Mouse (Mus musculus): ENCODE data around the gene Ntrk1.

The Ntrk1 gene

GRCm38 (mm10) chr3:87749036-87749435 lies 45.9 kb downstream of the Ntrk1 start:
- peak; percentile 75 for DNase-seq

- DNase-seq: peak; percentile 62
These were observed 46.5 kb downstream of the Ntrk1 start, which contains the start of gene Lrrc71 for GRCm38 (mm10) chr3:87748431-87748830. Lrrc71 (minus strand) TSS chr3:87748625.

- peak; percentile 54 for DNase-seq
These were observed 49.8 kb downstream of the Ntrk1 start for GRCm38 (mm10) chr3:87745036-87745659.

GRCm38 (mm10) chr3:87743927-87744326 lies 51.0 kb downstream of the Ntrk1 start:
- no peak for DNase-seq

- DNase-seq: no peak
These were observed 52.2 kb downstream of the Ntrk1 start for GRCm38 (mm10) chr3:87742735-87743134.

- DNase-seq: no peak
These were observed 52.9 kb downstream of the Ntrk1 start for GRCm38 (mm10) chr3:87742013-87742412.

- DNase-seq: peak; percentile 5
These were observed 56.1 kb downstream of the Ntrk1 start for GRCm38 (mm10) chr3:87738906-87739305.

GRCm38 (mm10) chr3:87735335-87735734 lies 59.6 kb downstream of the Ntrk1 start:
- DNase-seq: no peak

- no peak for DNase-seq
These were observed 60.8 kb downstream of the Ntrk1 start for GRCm38 (mm10) chr3:87733984-87734761.

GRCm38 (mm10) chr3:87733098-87733497 lies 61.9 kb downstream of the Ntrk1 start:
- no peak for DNase-seq

- no peak for DNase-seq
These were observed 66.3 kb downstream of the Ntrk1 start for GRCm38 (mm10) chr3:87728696-87729095.
